Mouse (Mus musculus) liver, adult 2 months (tissue): Measurements from ENCODE around the gene Ap3s2.

Source experiments
- CTCF ChIP-seq: fragments of 200-500 bp; IDR thresholded peaks from 2 replicates; pipeline ENCODE4 v1.5.1; 2011; ENCODE audit warnings: low read depth, low read length, control low read depth
- POLR2A ChIP-seq: fragments of 200-500 bp; IDR thresholded peaks from 2 replicates; pipeline ENCODE4 v1.6.1; 2011; ENCODE audit warnings: low read length, control low read depth; ENCODE audit not compliant: insufficient read depth; ENCODE audit errors: extremely low read depth

GRCm38 (mm10) chr7:79907356-79907755, 13.1 kb downstream of the Ap3s2 start:
- TF ChIP-seq CTCF (no peak), POLR2A (no peak)
